Mouse (Mus musculus): ENCODE data around the gene Sord.

GRCm38 (mm10) chr2:122191849-122192248 is 42.7 kb upstream of the Sord start:
- TF ChIP-seq CTCF (IDR thresholded peaks at IDR 0.05; ENCODE audit: low read depth) (no peak), EP300 (IDR thresholded peaks at IDR 0.05; ENCODE audit: low read depth) (no peak)
